Mouse (Mus musculus): ENCODE measurements around the gene Tnr.
"Not testable (repeated sequence)": the region's sequence is repeated elsewhere in the genome, so short reads cannot be mapped to it uniquely, and the experiment has no call there.

Gene Tnr

GRCm38 (mm10) chr1:159963351-159963750, 439.8 kb downstream of the Tnr start:
- no peak for DNase-seq (ENCODE audit: low spot score in 2 of 2)

- not testable (repeated sequence) for DNase-seq (ENCODE audit: low spot score in 2 of 2)
Measured at GRCm38 (mm10) chr1:159966286-159966685, 442.7 kb downstream of the Tnr start.

- DNase-seq (ENCODE audit: low spot score in 2 of 2): no peak
Measured at GRCm38 (mm10) chr1:159968395-159968794, 444.8 kb downstream of the Tnr start.

GRCm38 (mm10) chr1:159977786-159978185, 454.2 kb downstream of the Tnr start:
- DNase-seq (ENCODE audit: low spot score in 2 of 2): no peak

- no peak for DNase-seq (ENCODE audit: low spot score in 2 of 2)
Measured at GRCm38 (mm10) chr1:159979096-159979495, 455.5 kb downstream of the Tnr start.

- DNase-seq (ENCODE audit: low spot score in 2 of 2): no peak
Measured at GRCm38 (mm10) chr1:159980355-159980754, 456.8 kb downstream of the Tnr start.
